Mouse (Mus musculus): ENCODE measurements around the gene Pcnp.

The Pcnp gene

DNA sequence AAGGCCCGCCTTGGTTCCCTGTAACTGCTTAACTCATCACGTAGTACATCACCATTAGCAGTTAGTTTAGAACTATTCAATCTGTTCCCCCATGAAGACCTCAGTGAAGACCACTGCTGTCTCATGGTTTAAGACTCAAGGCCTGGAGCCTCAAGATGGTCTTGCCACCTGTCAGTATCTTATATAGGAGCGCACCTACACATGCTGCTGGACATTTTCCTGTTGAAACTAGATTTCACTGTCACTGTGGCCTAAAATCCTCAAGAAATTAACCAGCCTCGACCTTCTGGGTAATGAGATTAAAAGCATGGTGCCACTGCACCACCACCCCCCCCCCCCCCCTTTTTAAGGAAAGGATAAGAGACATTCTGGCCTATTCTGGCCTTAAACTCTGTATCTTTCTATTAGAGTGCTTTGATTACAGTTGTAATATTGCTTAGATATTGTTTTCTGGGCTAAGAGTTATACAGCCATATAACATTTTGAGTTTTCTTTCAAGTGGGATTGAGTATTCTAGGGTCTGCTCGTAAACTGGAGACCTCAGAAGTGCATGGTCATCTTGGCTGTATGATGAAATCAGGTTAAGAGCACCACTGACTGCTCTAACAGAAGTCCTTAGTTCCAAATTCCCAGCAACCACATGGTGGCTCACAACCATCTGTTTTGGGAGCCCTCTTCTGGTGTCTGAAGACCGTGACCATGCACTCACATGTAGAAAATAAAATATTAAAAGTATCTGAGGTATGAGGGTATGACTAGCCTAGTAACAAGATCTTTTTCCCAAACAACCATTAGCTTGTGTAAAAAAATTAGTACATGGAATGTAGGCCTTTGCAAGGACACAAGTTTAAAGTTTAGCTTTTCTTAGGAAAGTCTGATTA lies 57.6 kb downstream of the Pcnp start:
- in situ Hi-C loops (cut with MboI; ENCODE audit: unreplicated experiment in 2 of 2) = loop anchor here (5.0 to 25.0 kb wide), 5 partner anchors 55 to 1115 kb away; partner anchors contain the start of gene Pcnp (in 1 of the 2)

DNA sequence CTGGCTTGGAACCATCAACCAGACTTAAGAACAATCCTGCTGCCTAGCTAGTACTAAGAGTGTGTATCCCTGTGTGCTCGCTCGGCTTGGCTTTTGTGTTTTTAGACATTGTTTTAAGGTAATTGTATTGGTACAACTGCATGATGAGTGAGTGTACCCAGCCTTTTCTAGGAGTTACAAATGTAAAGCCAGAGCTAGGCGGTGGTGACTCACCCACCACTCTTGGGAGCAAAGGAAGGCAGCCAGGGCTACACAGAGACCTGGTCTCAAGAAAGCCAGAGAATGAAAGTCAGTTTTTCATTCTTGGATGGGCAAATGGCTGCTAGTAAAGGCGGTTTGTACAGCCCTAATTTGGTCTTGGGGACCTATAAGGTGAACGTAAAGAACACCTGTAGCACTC lies 59.1 kb downstream of the Pcnp start:
- in situ Hi-C loops (cut with MboI; ENCODE audit: unreplicated experiment in 2 of 2) = loop anchor here (5.0 to 25.0 kb wide), 5 partner anchors 57 to 1117 kb away; partner anchors contain the start of gene Pcnp (in 1 of the 2)

DNA sequence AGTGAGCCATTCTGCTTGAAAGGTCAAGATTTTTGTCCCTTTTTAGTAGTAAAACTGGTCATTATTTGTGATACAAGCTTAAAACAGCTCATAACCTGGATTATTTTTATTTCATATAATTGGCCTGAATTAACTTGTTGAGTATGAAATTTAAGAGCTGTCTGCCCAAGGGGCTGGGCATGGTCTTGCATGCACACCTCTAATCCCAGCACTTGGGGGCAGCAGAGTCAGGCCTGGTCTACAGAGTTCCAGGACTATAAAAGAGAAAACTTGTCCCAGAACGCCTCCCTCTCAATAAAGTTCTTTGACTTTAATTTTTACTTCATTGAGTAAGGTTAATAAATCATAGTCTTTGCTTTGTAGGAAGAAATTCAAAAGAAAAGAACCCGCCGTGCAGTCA lies 60.4 kb downstream of the Pcnp start:
- in situ Hi-C loops (cut with MboI; ENCODE audit: unreplicated experiment in 2 of 2) = loop anchor here in 1 of 2 experiments (5.0 to 25.0 kb wide), 2 partner anchors 163 to 1118 kb away; no protein-coding TSS in a partner anchor

DNA sequence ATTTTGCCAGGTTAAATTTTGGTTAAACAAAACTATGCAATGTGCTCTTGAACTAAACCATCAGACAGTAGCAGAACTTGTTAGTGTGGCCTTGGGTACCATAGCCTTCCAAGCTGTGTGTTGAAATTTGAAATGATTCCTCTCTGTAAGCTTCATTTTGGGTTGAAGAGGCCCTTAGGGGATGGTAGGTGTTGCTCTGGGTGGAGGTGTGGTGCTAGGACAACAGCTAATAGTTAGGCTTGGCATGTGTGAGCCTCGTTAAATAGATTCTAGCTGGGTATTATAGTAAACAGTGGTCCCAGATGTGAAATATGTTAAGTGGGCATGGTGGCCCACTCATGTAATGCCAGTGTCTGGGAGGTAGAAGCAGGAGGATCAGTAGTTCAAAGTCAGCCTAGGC lies 62.3 kb downstream of the Pcnp start:
- in situ Hi-C loops (cut with MboI; ENCODE audit: unreplicated experiment in 2 of 2) = loop anchor here in 1 of 2 experiments (5.0 to 25.0 kb wide), 2 partner anchors 165 to 1120 kb away; no protein-coding TSS in a partner anchor

DNA sequence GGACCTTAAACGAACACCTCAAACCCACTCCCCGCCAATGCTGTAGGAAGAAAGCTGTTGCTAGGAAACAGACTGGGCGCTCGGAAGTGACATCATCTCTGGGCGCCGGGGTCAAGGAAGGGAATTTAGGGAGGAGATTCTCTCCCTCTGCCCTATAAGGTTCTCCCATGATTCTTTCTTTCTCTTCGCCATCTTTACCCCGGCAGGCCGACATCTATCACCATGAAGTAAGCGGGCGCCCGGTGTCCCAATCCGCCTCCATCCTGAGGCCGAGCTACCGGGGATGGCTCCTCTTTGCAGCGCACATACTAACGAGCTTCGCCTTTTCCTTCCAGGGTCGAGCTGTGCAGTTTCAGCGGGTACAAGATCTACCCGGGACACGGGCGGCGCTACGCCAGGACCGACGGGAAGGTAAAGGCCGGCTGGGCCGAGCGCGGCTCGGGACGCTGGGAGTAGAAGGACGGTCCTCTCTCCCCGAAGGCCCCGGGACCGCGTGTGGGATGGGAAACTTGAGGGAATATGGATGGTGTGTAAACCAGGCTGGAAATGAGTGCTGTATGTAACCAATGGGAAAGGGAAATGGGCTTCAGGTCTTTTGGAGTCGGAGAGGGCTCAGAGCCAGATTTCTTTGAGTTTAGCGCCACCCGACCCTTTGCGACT lies 63.2 kb downstream of the Pcnp start, which contains the start of gene Rpl24:
TSS of gene Rpl24 (plus strand) at position 64 of the 660 bp plus-strand sequence.
- in situ Hi-C loops (cut with MboI; ENCODE audit: unreplicated experiment in 2 of 2) = loop anchor here in 1 of 2 experiments (5.0 to 25.0 kb wide), 2 partner anchors 166 to 1121 kb away; no protein-coding TSS in a partner anchor

DNA sequence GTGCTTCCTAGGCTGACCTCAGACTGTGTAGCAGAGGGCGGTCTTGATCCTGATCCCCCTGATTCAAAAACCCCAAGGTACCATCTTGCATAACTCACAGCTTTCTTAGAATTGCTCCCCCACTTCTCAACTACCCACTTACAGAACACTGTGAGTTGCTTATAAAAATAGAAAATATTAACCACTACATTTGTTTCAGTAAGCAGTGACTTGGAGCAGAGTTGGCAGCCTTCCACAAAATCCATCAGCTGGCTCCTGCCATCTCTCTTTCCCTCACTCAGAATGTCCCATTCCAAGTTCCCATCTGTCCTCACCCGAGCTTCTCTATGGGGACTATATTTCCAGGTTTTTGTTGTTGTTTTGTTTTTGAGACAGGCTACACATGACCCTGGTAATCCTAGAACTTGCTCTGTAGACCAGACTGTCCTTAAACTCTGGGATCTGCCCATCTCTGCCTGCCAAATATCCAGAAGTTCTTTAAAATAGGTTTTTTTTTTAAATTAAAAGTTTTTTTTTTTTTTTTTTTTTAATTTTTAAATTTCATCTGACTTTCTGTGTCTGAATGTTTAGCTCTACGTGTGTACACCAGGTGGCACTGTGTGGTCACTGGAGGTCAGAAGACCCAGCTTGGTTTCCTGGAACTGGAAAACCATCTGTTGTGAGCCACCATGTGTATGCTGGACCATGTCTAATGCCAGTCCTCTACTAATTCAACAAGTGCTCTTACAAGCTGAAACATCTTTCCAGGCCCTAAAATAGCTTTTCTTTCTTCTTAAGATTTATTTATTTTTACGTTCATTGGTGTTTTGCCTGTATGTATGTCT lies 65.2 kb downstream of the Pcnp start:
- in situ Hi-C loops (cut with MboI; ENCODE audit: unreplicated experiment in 2 of 2) = loop anchor here in 1 of 2 experiments (25.0 kb wide), 1 partner anchor 1123 kb away; no protein-coding TSS in a partner anchor

DNA sequence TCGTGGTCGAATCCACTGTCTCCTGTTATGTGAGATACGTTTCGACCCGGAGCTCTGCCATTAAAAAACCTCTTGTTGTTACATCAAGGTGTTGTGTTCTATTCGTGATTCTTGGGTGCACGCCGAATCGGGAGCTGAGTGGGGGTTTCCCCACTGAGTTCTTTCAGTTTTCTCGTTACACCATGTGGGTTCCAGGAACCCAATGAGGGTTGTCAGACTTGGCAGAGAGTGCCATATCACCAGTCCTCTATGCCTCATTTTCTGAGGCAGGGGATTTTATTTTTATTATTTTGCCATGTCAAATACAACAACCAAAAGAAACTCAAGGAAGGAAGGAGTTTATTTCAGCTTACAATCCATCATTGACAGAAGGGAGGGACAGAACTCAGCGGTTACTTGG lies 66.5 kb downstream of the Pcnp start:
- in situ Hi-C loops (cut with MboI; ENCODE audit: unreplicated experiment in 2 of 2) = loop anchor here in 1 of 2 experiments (25.0 kb wide), 1 partner anchor 1124 kb away; no protein-coding TSS in a partner anchor
